Mouse (Mus musculus) hindlimb bud, embryonic 11.5 days (tissue): Measurements from ENCODE around the gene Rab33b.

Source experiments
- DNase-seq: peaks from one replicate; pipeline ENCODE4 v3.0.0-alpha.2; 2012; ENCODE audit warnings: low read depth, low spot score; ENCODE audit errors: extremely low spot score

The Rab33b gene

GRCm38 (mm10) chr3:51510903-51511302 lies 27.2 kb downstream of the Rab33b start:
- DNase-seq, result peak; percentile 41

GRCm38 (mm10) chr3:51511983-51512382 lies 28.3 kb downstream of the Rab33b start:
- no peak for DNase-seq

GRCm38 (mm10) chr3:51517467-51517866 lies 33.7 kb downstream of the Rab33b start:
- DNase-seq, result no peak

DNA sequence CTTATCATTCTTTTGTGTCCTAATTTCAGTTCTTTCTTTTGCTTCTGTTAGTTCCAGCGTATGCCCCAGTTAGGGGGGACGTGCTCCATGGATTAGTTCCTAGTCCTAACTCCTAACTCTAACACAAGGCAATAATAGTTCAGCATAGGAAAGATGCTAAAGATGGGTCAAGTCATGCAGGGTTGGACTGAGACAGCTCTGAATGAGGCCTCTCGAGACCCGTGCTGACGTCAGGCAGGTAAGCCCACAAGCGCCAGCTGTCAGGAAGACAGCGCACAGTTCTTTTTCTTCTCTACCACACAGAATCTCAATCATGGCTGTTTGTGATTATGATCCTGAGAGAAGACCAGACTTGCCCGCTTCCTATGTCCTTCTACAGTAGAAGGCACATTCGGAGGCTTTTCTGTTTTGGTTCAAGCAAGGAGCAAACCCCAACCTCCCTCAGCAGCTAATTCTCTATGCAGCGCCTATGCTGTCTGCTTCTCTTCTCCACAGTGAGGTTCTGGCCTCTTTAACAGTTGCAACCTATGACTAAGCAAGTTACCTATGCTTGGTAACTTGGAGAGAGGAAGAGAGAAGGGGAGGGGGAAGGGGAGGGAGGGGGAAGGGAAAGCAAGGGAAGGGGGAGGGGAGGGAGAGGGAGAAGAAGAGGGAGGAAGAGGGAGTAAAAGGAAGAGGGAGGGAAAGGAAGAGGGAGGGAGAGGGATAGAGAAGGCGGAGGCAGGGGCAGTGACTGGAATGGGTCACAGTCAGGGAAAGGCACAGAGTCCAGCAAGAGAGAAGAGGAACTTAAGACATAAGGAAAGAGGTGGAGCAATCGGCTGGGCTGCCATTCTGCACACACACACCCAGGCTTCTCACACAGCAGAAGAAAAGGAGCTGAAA lies 34.4 kb downstream of the Rab33b start:
- no peak for DNase-seq

DNA sequence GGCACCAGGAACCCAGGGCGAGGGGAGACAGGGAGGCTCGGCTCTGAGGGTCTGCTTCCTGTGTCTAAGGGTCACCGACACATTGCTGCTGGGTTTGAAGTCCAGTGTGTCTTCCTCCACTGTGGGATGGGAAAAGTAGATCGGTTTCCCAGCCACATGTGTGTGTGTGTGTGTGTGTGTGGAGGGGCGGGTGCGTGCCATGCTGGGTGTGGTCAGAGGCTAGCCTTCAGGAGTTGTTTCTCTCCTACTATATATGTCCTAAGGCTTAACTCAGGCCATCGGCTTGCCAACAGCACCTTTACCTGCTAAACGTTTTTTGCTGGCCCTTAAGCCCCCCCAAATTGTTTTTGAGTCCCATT lies 35.0 kb downstream of the Rab33b start:
- no peak for DNase-seq

DNA sequence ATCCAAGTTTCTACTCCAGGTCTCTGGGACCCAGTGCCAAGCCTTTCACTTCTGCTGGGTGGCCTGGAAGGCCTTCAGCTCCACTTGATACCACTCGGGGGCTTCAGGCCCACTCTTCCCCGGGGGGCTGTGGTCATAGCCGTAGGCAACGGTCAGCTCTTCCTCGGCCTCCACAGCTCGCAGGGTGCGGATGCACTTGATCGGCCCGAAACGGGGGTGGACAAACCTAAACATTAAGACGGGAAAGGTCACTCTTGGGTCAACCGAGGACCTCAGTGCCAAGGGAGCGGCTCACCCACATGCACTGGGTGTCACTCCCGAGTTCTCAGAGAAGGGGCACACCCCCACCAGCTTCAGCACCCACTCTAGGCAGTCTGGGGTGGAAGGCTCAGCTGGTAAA lies 37.5 kb downstream of the Rab33b start:
- DNase-seq, result no peak

DNA sequence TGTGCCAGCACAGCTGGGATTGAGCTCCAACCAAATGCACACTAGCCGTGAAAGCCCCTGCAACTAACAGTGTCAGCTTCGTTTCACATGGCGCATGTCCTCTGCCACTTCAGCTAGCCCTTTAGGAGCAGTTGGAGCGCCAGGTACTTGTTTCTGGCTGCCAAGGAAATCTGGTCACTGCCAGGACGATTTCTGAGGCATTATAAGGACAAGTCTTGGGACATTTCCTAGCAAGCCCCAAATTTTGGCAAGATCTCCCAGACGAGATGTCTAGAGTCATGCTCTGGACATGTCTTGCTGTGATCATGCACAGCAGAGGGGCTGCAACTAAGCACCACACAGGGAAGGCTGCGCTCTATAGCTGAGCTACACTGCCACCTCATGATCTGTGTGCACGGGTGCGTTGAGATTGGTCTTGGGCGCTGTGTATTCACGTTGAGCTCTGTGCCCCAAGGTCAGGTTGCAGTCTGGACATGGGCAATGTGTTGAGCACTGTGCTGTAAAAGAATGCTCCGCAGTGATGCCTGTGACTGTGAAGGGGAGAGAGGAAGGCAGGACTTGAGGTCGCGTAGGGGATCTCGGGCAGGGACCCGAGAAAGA lies 41.6 kb downstream of the Rab33b start:
- no peak for DNase-seq

DNA sequence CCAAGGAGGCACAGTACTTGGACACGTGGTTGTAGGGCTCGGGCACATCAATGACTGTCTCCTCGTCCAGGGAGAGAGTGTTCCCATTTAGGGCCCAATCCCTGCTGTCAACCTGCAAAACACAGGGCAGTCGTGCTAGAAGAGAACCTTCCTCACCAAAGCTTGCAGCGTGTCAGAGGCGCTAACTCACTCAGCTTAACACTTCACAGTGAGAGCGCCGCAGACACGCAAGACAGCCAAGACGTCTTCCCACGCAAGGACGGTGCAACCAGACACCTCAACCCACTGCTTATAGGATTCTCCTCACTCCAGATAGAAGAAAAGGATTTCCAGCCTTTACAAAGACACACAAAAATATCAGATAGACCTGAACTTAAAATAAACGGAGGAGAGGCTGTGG lies 43.2 kb downstream of the Rab33b start:
- DNase-seq, result no peak

DNA sequence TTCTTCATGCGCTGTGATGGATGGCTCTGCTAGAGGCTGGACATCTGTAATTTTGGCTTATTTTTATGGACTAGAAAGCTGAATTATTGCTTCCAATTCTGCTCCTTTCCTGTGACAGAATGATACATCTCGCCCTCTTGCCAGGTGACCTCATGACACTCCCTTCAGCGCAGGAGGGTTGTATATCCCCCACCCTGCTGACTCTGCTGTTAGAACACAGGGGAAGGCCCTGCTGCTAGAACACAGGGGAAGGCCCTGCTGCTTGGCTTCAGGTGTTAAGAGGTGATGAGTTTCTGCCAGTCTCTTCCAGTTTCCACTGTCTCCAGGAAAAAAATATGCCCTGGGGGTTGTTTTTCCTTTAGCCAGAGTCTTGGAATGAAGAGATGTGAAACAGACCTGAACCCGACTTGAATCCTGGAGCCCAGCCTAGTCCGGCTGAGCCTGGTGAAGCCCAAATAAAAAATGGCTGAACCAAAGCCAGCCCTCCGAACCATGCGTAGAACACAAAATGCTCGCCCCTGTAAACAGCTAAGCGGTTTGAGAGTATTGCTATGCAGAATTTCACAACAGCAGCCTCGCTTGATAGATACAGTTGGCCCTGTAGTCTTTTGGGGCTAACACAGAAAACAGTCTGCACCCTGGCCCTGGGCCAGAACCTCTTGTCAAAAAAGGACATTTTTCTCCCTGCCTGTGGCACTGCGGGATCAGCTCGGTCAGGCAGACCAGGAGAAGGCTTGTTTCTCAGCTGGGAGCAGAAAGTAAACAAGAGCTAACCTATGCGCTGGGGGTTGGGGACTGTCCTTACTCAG lies 48.0 kb downstream of the Rab33b start:
- DNase-seq, result no peak

DNA sequence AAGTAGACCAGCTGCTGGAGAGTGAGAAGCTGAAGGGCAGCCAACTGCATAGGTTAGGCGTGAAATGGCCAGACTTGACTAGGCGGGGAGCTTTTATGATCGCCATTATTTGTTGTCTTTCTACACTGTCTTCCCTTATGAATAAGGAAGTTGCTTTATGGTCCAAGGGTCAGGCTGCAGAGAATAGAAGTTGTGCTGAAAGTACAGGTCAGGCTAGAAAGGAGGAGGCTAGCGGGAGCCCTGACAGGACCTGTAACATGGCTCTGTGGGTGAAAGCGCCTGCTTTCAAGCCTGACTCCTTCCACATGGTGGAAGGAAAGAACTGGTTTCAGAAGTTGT lies 48.5 kb downstream of the Rab33b start:
- DNase-seq, result no peak

- no peak for DNase-seq
These were observed 49.9 kb downstream of the Rab33b start for GRCm38 (mm10) chr3:51533573-51533972.

DNA sequence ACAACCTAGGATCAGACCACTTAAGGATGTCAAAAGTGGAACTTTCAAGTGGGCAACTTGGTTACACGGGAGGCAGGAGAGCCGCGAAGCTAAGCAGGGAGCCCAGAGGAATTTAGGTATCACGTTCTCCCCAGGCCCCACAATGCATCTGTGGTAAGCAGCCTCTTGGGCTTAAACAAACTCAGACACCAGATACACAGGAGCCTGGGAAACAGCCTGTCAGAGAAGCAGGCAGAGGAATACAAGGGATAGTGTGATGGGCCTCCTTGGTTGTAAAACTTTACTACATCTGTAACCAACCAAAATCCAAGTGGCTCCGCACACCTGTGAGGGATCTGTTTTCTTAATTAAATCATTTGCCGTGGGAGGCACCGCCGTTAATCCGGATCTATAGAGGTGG lies 50.3 kb downstream of the Rab33b start:
- DNase-seq, result no peak

- DNase-seq, result no peak
These were observed 56.1 kb downstream of the Rab33b start for GRCm38 (mm10) chr3:51539567-51540408.

- DNase-seq, result no peak
These were observed 56.9 kb downstream of the Rab33b start for GRCm38 (mm10) chr3:51540659-51541058.

GRCm38 (mm10) chr3:51544442-51545128 lies 60.9 kb downstream of the Rab33b start:
- DNase-seq, result no peak
